Mouse (Mus musculus) MEL (cell line): ENCODE measurements around the gene Srebf2. TPM values are rescaled to one million over a fixed set of nuclear protein-coding genes. Genes with fewer than 3 reads are reported as not detected.
A peak's percentile ranks its signal among the peaks of the same experiment; 100 is the strongest.

Experiments
- DNase-seq: peaks from one replicate; pipeline ENCODE4 v3.0.0; 2011; ENCODE audit warnings: low read depth, low spot score
- H3K27ac ChIP-seq: 2 replicates; pipeline ENCODE4 v1.5.1; 2012; ENCODE audit warnings: low read depth, mild to moderate bottlenecking, control low read depth, low read length, moderate library complexity; ENCODE audit not compliant: control insufficient read depth
- H3K27me3 ChIP-seq, 2 experiments: fragments of 150-350 bp in 1 of 2; sonication (generic) in 1 of 2; 2 replicates each; pipeline ENCODE4 v1.6.1; 2012; ENCODE audit warnings: low read length in 2 of 2, mild to moderate bottlenecking in 2 of 2, improper control_type of control experiment in 1 of 2, moderate library complexity in 1 of 2; ENCODE audit not compliant: insufficient read depth in 2 of 2, control insufficient read depth in 1 of 2
- H3K36me3 ChIP-seq, 2 experiments: 2 replicates each; pipeline ENCODE4 v1.6.1; 2012 to 2014; ENCODE audit warnings: low read length in 2 of 2, improper control_type of control experiment in 1 of 2, inconsistent platforms in 1 of 2, mild to moderate bottlenecking in 1 of 2; ENCODE audit not compliant: insufficient read depth in 2 of 2, control insufficient read depth in 1 of 2
- H3K4me1 ChIP-seq, 2 experiments: fragments of 150-350 bp in 1 of 2; sonication (generic) in 1 of 2; 2 replicates each; pipeline ENCODE4 v1.6.1; 2012; ENCODE audit warnings: low read length in 2 of 2, improper control_type of control experiment in 1 of 2, mild to moderate bottlenecking in 1 of 2; ENCODE audit not compliant: insufficient read depth in 2 of 2, control insufficient read depth in 1 of 2
- H3K4me3 ChIP-seq, 2 experiments: fragments of 150-350 bp in 1 of 2; sonication (generic) in 1 of 2; 2 replicates each; pipeline ENCODE4 v1.5.1; 2012; ENCODE audit warnings: low read depth in 2 of 2, low read length in 2 of 2, mild to moderate bottlenecking in 2 of 2, moderate library complexity in 2 of 2, control low read depth in 1 of 2, improper control_type of control experiment in 1 of 2; ENCODE audit not compliant: control insufficient read depth in 1 of 2, insufficient read depth in 1 of 2
- H3K79me2 ChIP-seq: 2 replicates; pipeline ENCODE4 v1.6.1; 2012; ENCODE audit warnings: mild to moderate bottlenecking, low read length, moderate library complexity; ENCODE audit not compliant: control insufficient read depth, poor library complexity, insufficient read depth
- H3K9ac ChIP-seq: 2 replicates; pipeline ENCODE4 v1.6.1; 2012; ENCODE audit warnings: low read depth, mild to moderate bottlenecking, control low read depth, low read length, moderate library complexity; ENCODE audit not compliant: control insufficient read depth, poor library complexity, severe bottlenecking
- H3K9me3 ChIP-seq: fragments of 150-350 bp; sonication (generic); replicated peaks from 2 replicates; pipeline ENCODE4 v1.6.1; 2012; ENCODE audit warnings: mild to moderate bottlenecking, low read length, improper control_type of control experiment, moderate library complexity; ENCODE audit not compliant: insufficient read depth
- BHLHE40 ChIP-seq: IDR thresholded peaks from 2 replicates; pipeline ENCODE4 v1.6.1; 2012; ENCODE audit warnings: low read depth, mild to moderate bottlenecking, inconsistent platforms, low read length, improper control_type of control experiment, borderline replicate concordance
- CHD1 ChIP-seq: IDR thresholded peaks from 2 replicates; pipeline ENCODE4 v1.6.1; 2012; ENCODE audit warnings: low read depth, mild to moderate bottlenecking, inconsistent platforms, low read length, improper control_type of control experiment
- CTCF ChIP-seq, 3 experiments: IDR thresholded peaks in 2 of 3; conservative IDR thresholded peaks in 1 of 3; 2 replicates each; pipeline ENCODE4 v1.5.1; 2011 to 2012; ENCODE audit warnings: low read length in 3 of 3, low read depth in 2 of 3, mild to moderate bottlenecking in 2 of 3, improper control_type of control experiment in 1 of 3, inconsistent platforms in 1 of 3, mixed read lengths in 1 of 3, moderate library complexity in 1 of 3; ENCODE audit not compliant: control insufficient read depth in 1 of 3, insufficient read depth in 1 of 3, poor library complexity in 1 of 3, severe bottlenecking in 1 of 3
- EP300 ChIP-seq, 2 experiments: IDR thresholded peaks; 2 replicates each; pipeline ENCODE4 v1.6.1; 2011; ENCODE audit warnings: improper control_type of control experiment in 2 of 2, low read length in 2 of 2, low read depth in 1 of 2, mild to moderate bottlenecking in 1 of 2
- GABPA ChIP-seq: IDR thresholded peaks from 2 replicates; pipeline ENCODE4 v1.6.1; 2012; ENCODE audit warnings: low read depth, mild to moderate bottlenecking, inconsistent platforms, low read length, improper control_type of control experiment, moderate library complexity
- GATA1 ChIP-seq: IDR thresholded peaks from 2 replicates; pipeline ENCODE4 v1.6.1; 2011; ENCODE audit warnings: low read depth, low read length, improper control_type of control experiment
- JUND ChIP-seq: IDR thresholded peaks from 2 replicates; pipeline ENCODE4 v1.6.1; 2011; ENCODE audit warnings: low read depth, mild to moderate bottlenecking, improper control_type of control experiment, low read length
- KAT2A ChIP-seq: conservative IDR thresholded peaks from 2 replicates; pipeline ENCODE4 v1.6.1; 2012; ENCODE audit warnings: low read depth, low read length, improper control_type of control experiment, inconsistent platforms
- MAX ChIP-seq: IDR thresholded peaks from 2 replicates; pipeline ENCODE4 v1.6.1; 2011; ENCODE audit warnings: low read length, improper control_type of control experiment
- MEF2A ChIP-seq: IDR thresholded peaks from 2 replicates; pipeline ENCODE4 v1.6.1; 2014; ENCODE audit warnings: low read depth, mild to moderate bottlenecking, inconsistent platforms, low read length, improper control_type of control experiment; ENCODE audit not compliant: poor library complexity, insufficient replicate concordance, severe bottlenecking; ENCODE audit errors: extremely low read depth
- MXI1 ChIP-seq: IDR thresholded peaks from 2 replicates; pipeline ENCODE4 v1.6.1; 2011; ENCODE audit warnings: mild to moderate bottlenecking, low read depth, low read length, improper control_type of control experiment
- MYC ChIP-seq: IDR thresholded peaks from 2 replicates; pipeline ENCODE4 v1.6.1; 2011; ENCODE audit warnings: low read depth, mild to moderate bottlenecking, low read length, improper control_type of control experiment, moderate library complexity
- POLR2A ChIP-seq, 2 experiments: IDR thresholded peaks; 2 replicates each; pipeline ENCODE4 v1.6.1; 2011 to 2012; ENCODE audit warnings: low read length in 2 of 2, mild to moderate bottlenecking in 2 of 2, control low read depth in 1 of 2, improper control_type of control experiment in 1 of 2, low read depth in 1 of 2, moderate library complexity in 1 of 2; ENCODE audit not compliant: control insufficient read depth in 1 of 2, insufficient read depth in 1 of 2, poor library complexity in 1 of 2
- POLR2AphosphoS2 ChIP-seq: IDR thresholded peaks from 2 replicates; pipeline ENCODE4 v1.6.1; 2011; ENCODE audit warnings: low read length, improper control_type of control experiment
- POLR2AphosphoS5 ChIP-seq: IDR thresholded peaks from 2 replicates; pipeline ENCODE4 v1.6.1; 2012; ENCODE audit warnings: low read depth, borderline replicate concordance, mild to moderate bottlenecking, inconsistent platforms, low read length, moderate library complexity, mixed read lengths
- RAD21 ChIP-seq: IDR thresholded peaks from 2 replicates; pipeline ENCODE4 v1.6.1; 2011; ENCODE audit warnings: mild to moderate bottlenecking, low read depth, low read length, improper control_type of control experiment
- SIN3A ChIP-seq: IDR thresholded peaks from 2 replicates; pipeline ENCODE4 v1.6.1; 2012; ENCODE audit warnings: low read length, improper control_type of control experiment, inconsistent platforms
- TAL1 ChIP-seq: IDR thresholded peaks from 2 replicates; pipeline ENCODE4 v1.6.1; 2012; ENCODE audit warnings: mild to moderate bottlenecking, inconsistent platforms, low read length, moderate library complexity, mixed read lengths
- TBP ChIP-seq: IDR thresholded peaks from 2 replicates; pipeline ENCODE4 v1.8.0; 2011; ENCODE audit warnings: low read depth, low read length, improper control_type of control experiment
- TCF12 ChIP-seq: IDR thresholded peaks from 2 replicates; pipeline ENCODE4 v1.6.1; 2014; ENCODE audit warnings: low read depth, mild to moderate bottlenecking, inconsistent platforms, low read length, improper control_type of control experiment, moderate library complexity
- USF1 ChIP-seq: IDR thresholded peaks from 2 replicates; pipeline ENCODE4 v1.6.1; 2014; ENCODE audit warnings: low read depth, mild to moderate bottlenecking, inconsistent platforms, low read length, improper control_type of control experiment, moderate library complexity
- USF2 ChIP-seq, 2 experiments: IDR thresholded peaks; 2 replicates each; pipeline ENCODE4 v1.6.1; 2011 to 2012; ENCODE audit warnings: improper control_type of control experiment in 2 of 2, low read length in 2 of 2, borderline replicate concordance in 1 of 2, inconsistent platforms in 1 of 2, low read depth in 1 of 2, mild to moderate bottlenecking in 1 of 2; ENCODE audit not compliant: insufficient read depth in 1 of 2
- ZC3H11A ChIP-seq: IDR thresholded peaks from 2 replicates; pipeline ENCODE4 v1.6.1; 2012; ENCODE audit warnings: low read depth, mild to moderate bottlenecking, inconsistent platforms, low read length, improper control_type of control experiment
- ZKSCAN1 ChIP-seq: IDR thresholded peaks from 2 replicates; pipeline ENCODE4 v1.6.1; 2012; ENCODE audit warnings: low read depth, mild to moderate bottlenecking, inconsistent platforms, low read length, improper control_type of control experiment, moderate library complexity
- ZMIZ1 ChIP-seq: IDR thresholded peaks from 2 replicates; pipeline ENCODE4 v1.6.1; 2012; ENCODE audit warnings: low read depth, mild to moderate bottlenecking, inconsistent platforms, low read length, improper control_type of control experiment, moderate library complexity
- ZNF384 ChIP-seq: IDR thresholded peaks from 2 replicates; pipeline ENCODE4 v1.6.1; 2012; ENCODE audit warnings: low read depth, mild to moderate bottlenecking, inconsistent platforms, low read length, improper control_type of control experiment
- polyA plus RNA-seq, 2 experiments: library from polyadenylated mRNA; stranded (reverse) in 1 of 2; unstranded in 1 of 2; fragments of >175 nt in 1 of 2; fragments of >200 nt in 1 of 2; gene quantifications; 2 replicates each; pipeline versions ENCODE4 v1.2.1 to v1.2.4; 2012; ENCODE audit warnings: low replicate concordance in 2 of 2, low read depth in 1 of 2; ENCODE audit not compliant: insufficient read length in 2 of 2, insufficient read depth in 1 of 2, missing spikeins in 1 of 2
- total RNA-seq: library from RNA; depleted of rRNA; stranded (reverse); fragments of 300-350 nt; gene quantifications from 2 replicates; pipeline ENCODE4 v1.2.3, GENCODE M21; 2012

Gene Srebf2
- total and polyA plus RNA-seq, 3 experiments: 40.5 to 161 TPM; not detected in 1

GRCm38 (mm10) chr15:82188481-82189240, 41.7 kb downstream of the Srebf2 start (continued):
- TF ChIP-seq ZC3H11A: 0 out of 2 replicates have a peak, but pooled peaks have one; percentile 15
- peak; percentile 34 for TF ChIP-seq RAD21
- TF ChIP-seq SIN3A: no peak
- no peak for TF ChIP-seq POLR2AphosphoS2
- no peak for TF ChIP-seq JUND
- TF ChIP-seq GATA1: no peak
- no peak for TF ChIP-seq ZKSCAN1
- no peak for TF ChIP-seq KAT2A
- TF ChIP-seq MEF2A: no peak
- TF ChIP-seq EP300 (IDR thresholded peaks at IDR 0.05; ENCODE audit: low read depth in 1 of 2, low read length in 2 of 2): no peak
- no peak for TF ChIP-seq CHD1
- no peak for TF ChIP-seq TCF12
- no peak for TF ChIP-seq ZMIZ1
- TF ChIP-seq CTCF (IDR thresholded peaks at IDR 0.05 in 2 of 3, conservative IDR thresholded peaks at IDR 0.05 in 1 of 3; ENCODE audit: control insufficient read depth in 1 of 3, insufficient read depth in 1 of 3, low read depth in 2 of 3, low read length in 3 of 3, poor library complexity in 1 of 3, severe bottlenecking in 1 of 3): peak; percentile 30 to 72 (median 60); a peak in 5 of 6 replicates
- no peak for TF ChIP-seq TBP
- TF ChIP-seq ZNF384: no peak
- no peak for TF ChIP-seq GABPA

GRCm38 (mm10) chr15:82192617-82193016, 45.6 kb downstream of the Srebf2 start:
- Histone ChIP-seq H3K36me3 (peaks cover 0 to 2% of the 10 kb centered on the region in 2 experiments; a peak in 2 of 4 replicates), H3K9ac (no peak overlapping the region)

GRCm38 (mm10) chr15:82196300-82196699, 49.3 kb downstream of the Srebf2 start:
- Histone ChIP-seq H3K79me2 (no peaks in the 10 kb centered on the region), H3K36me3 (peaks cover 0 to 2% of the 10 kb centered on the region in 2 experiments; a peak in 2 of 4 replicates), H3K9me3 (no peaks in the 10 kb centered on the region), H3K4me3 (no peak overlapping the region), H3K27me3 (no peaks in the 10 kb centered on the region), H3K4me1 (no peaks in the 10 kb centered on the region), H3K27ac (no peak overlapping the region), H3K9ac (no peak overlapping the region)
- no peak for DNase-seq
- no peak for TF ChIP-seq MXI1
- no peak for TF ChIP-seq USF2 (IDR thresholded peaks at IDR 0.05; ENCODE audit: borderline replicate concordance in 1 of 2, insufficient read depth in 1 of 2, low read depth in 1 of 2, low read length in 2 of 2)
- no peak for TF ChIP-seq TBP
- no peak for TF ChIP-seq POLR2A (IDR thresholded peaks at IDR 0.05; ENCODE audit: control insufficient read depth in 1 of 2, insufficient read depth in 1 of 2, low read depth in 1 of 2, low read length in 2 of 2, poor library complexity in 1 of 2)
- no peak for TF ChIP-seq CHD1
- no peak for TF ChIP-seq ZNF384
- no peak for TF ChIP-seq ZKSCAN1
- no peak for TF ChIP-seq KAT2A
- no peak for TF ChIP-seq TAL1
- TF ChIP-seq MYC: no peak
- no peak for TF ChIP-seq POLR2AphosphoS5
- TF ChIP-seq USF1: no peak
- TF ChIP-seq SIN3A: no peak
- no peak for TF ChIP-seq MAX
- no peak for TF ChIP-seq BHLHE40

More at GRCm38 (mm10) chr15:82192617-82193016, 45.6 kb downstream of the Srebf2 start:
- Histone ChIP-seq H3K4me3 (no peak overlapping the region), H3K4me1 (no peaks in the 10 kb centered on the region), H3K9me3 (no peaks in the 10 kb centered on the region)
- TF ChIP-seq SIN3A (no peak), MEF2A (no peak)
- TF ChIP-seq, all 39 proteins: peak for 0
- H3K27me3 ChIP-seq: no peaks in the 10 kb centered on the region
- no peak overlapping the region for H3K27ac ChIP-seq
- DNase-seq: no peak
- H3K79me2 ChIP-seq: no peaks in the 10 kb centered on the region
